Mouse (Mus musculus) neural tube, embryonic 14.5 days (tissue): ENCODE data around the gene Izumo1. TPM values are rescaled to one million over a fixed set of nuclear protein-coding genes. Genes with fewer than 3 reads are reported as not detected.

Source experiments
- ATAC-seq: fragments of 200-750 bp; cut with Nextera tagmentation; 2 replicates; pipeline ENCODE4 v1.8.0; 2017; ENCODE audit warnings: low read depth, mild to moderate bottlenecking, moderate TSS enrichment, moderate library complexity
- H3K27ac ChIP-seq: fragments of 300-500 bp; sonication (generic); 2 replicates; pipeline ENCODE4 v1.5.1; 2014; ENCODE audit warnings: low read depth, mild to moderate bottlenecking, control low read depth, low read length, moderate library complexity, mixed read lengths
- H3K27me3 ChIP-seq: fragments of 300-500 bp; sonication (generic); 2 replicates; pipeline ENCODE4 v1.6.1; 2014; ENCODE audit warnings: low read length; ENCODE audit not compliant: control insufficient read depth, insufficient read depth
- H3K36me3 ChIP-seq: fragments of 300-500 bp; sonication (generic); 2 replicates; pipeline ENCODE4 v1.6.1; 2014; ENCODE audit warnings: low read length, mixed read lengths; ENCODE audit not compliant: control insufficient read depth, insufficient read depth
- H3K4me1 ChIP-seq: fragments of 300-500 bp; sonication (generic); 2 replicates; pipeline ENCODE4 v1.6.1; 2014; ENCODE audit warnings: low read length; ENCODE audit not compliant: control insufficient read depth, insufficient read depth
- H3K4me2 ChIP-seq: fragments of 300-500 bp; sonication (generic); 2 replicates; pipeline ENCODE4 v1.6.1; 2014; ENCODE audit warnings: mild to moderate bottlenecking, low read depth, low read length, control low read depth
- H3K4me3 ChIP-seq: fragments of 300-500 bp; sonication (generic); 2 replicates; pipeline ENCODE4 v1.5.1; 2014; ENCODE audit warnings: low read depth, low read length, control low read depth, mixed read lengths
- H3K9ac ChIP-seq: fragments of 300-500 bp; sonication (generic); replicated peaks from 2 replicates; pipeline ENCODE4 v1.6.1; 2014; ENCODE audit warnings: low read depth, mild to moderate bottlenecking, control low read depth, low read length, mixed read lengths
- H3K9me3 ChIP-seq: fragments of 300-500 bp; sonication (generic); 2 replicates; pipeline ENCODE4 v1.6.1; 2016; ENCODE audit warnings: low read length; ENCODE audit not compliant: control insufficient read depth
- WGBS: fragments of 180-500 bp; shearing (Covaris S2); extraction: QIAGEN DNeasy Blood & Tissue Kit; methylation state at CpG from one replicate; pipeline ENCODE4 v1.1.7; 2014; 5-methylcytosine and 5-hydroxymethylcytosine counted together
- polyA plus RNA-seq: library from polyadenylated mRNA; unstranded; fragments of >200 nt; fragmentation: Nextera tagmentation; extraction: Ambion mirVana; gene quantifications from 2 replicates; pipeline ENCODE4 v1.2.1, GENCODE M21; 2014

Izumo1 gene
- polyA plus RNA-seq, 1 experiment from 2014 or later = not detected

GRCm38 (mm10) chr7:45638623-45639401 is 17.2 kb downstream of the Izumo1 start:
- WGBS = 21% methylated on average over 29 of the region's 29 CpGs
- ATAC-seq = peak; percentile 88
- no peak overlapping the region for H3K27ac ChIP-seq
- no peak overlapping the region for H3K9ac ChIP-seq
- H3K27me3 ChIP-seq = no peaks in the 10 kb centered on the region
- peak overlapping the region; percentile 19 for H3K4me3 ChIP-seq
- H3K9me3 ChIP-seq = no peaks in the 10 kb centered on the region; the same call in 1 of the 2 replicates
- H3K36me3 ChIP-seq = no peaks in the 10 kb centered on the region; the same call in 1 of the 2 replicates
- peaks cover 12% of the 10 kb centered on the region for H3K4me1 ChIP-seq
- H3K4me2 ChIP-seq = peak overlapping the region; percentile 50

- Histone ChIP-seq H3K9ac (no peak within 1 kb of the TSS), H3K4me1 (peaks cover 15% of the 10 kb centered on the region), H3K9me3 (no peaks in the 10 kb centered on the region; the same call in 1 of the 2 replicates), H3K27ac (no peak within 1 kb of the TSS), H3K36me3 (no peaks in the 10 kb centered on the region; the same call in 1 of the 2 replicates), H3K4me2 (no peak within 1 kb of the TSS), H3K4me3 (no peak within 1 kb of the TSS), H3K27me3 (no peaks in the 10 kb centered on the region)
- no peak for ATAC-seq
- 35% methylated on average over 18 of the region's 19 CpGs for whole genome bisulfite sequencing
Measured at GRCm38 (mm10) chr7:45639561-45640027, 18.0 kb downstream of the Izumo1 start, which contains the start of gene Mamstr. TSS of gene Mamstr (plus strand) at chr7:45639977.

- Histone ChIP-seq H3K4me2 (no peak overlapping the region), H3K4me3 (no peak overlapping the region), H3K27me3 (no peaks in the 10 kb centered on the region), H3K36me3 (no peaks in the 10 kb centered on the region; the same call in 1 of the 2 replicates), H3K4me1 (peaks cover 17% of the 10 kb centered on the region), H3K9ac (no peak overlapping the region), H3K9me3 (no peaks in the 10 kb centered on the region; the same call in 1 of the 2 replicates), H3K27ac (no peak overlapping the region)
- ATAC-seq = no peak
- 80% methylated on average over 19 of the region's 19 CpGs for WGBS
Measured at GRCm38 (mm10) chr7:45640191-45640957, 18.8 kb downstream of the Izumo1 start.

GRCm38 (mm10) chr7:45641391-45642040 is 19.9 kb downstream of the Izumo1 start:
- WGBS = 68% methylated on average over 14 of the region's 17 CpGs
- peaks cover 17% of the 10 kb centered on the region for H3K4me1 ChIP-seq

GRCm38 (mm10) chr7:45642083-45642482 is 20.5 kb downstream of the Izumo1 start:
- H3K27me3 ChIP-seq = no peaks in the 10 kb centered on the region
- H3K36me3 ChIP-seq = no peaks in the 10 kb centered on the region
- H3K4me3 ChIP-seq = no peak overlapping the region
- ATAC-seq = no peak
- H3K4me2 ChIP-seq = peak overlapping the region; percentile 71
- H3K4me1 ChIP-seq = peaks cover 17% of the 10 kb centered on the region
- whole genome bisulfite sequencing = 80% methylated on average over 5 of the region's 5 CpGs
- H3K9me3 ChIP-seq = no peaks in the 10 kb centered on the region
- no peak overlapping the region for H3K9ac ChIP-seq
- no peak overlapping the region for H3K27ac ChIP-seq

More at GRCm38 (mm10) chr7:45641391-45642040, 19.9 kb downstream of the Izumo1 start:
- Histone ChIP-seq H3K9ac (no peak overlapping the region), H3K4me2 (peak overlapping the region; percentile 71; the same call in 1 of the 2 replicates), H3K4me3 (no peak overlapping the region), H3K27ac (no peak overlapping the region), H3K27me3 (no peaks in the 10 kb centered on the region), H3K36me3 (no peaks in the 10 kb centered on the region; the same call in 1 of the 2 replicates), H3K9me3 (no peaks in the 10 kb centered on the region; the same call in 1 of the 2 replicates)
- ATAC-seq = no peak

GRCm38 (mm10) chr7:45642503-45643255 is 21.1 kb downstream of the Izumo1 start:
- Histone ChIP-seq H3K4me3 (peak overlapping the region; percentile 38), H3K9ac (peak overlapping the region; percentile 60), H3K36me3 (no peaks in the 10 kb centered on the region), H3K27me3 (no peaks in the 10 kb centered on the region), H3K4me1 (peaks cover 17% of the 10 kb centered on the region), H3K27ac (peak overlapping the region; percentile 85), H3K4me2 (peak overlapping the region; percentile 71), H3K9me3 (no peaks in the 10 kb centered on the region)
- WGBS = 38% methylated on average over 16 of the region's 16 CpGs
- no peak for ATAC-seq

- Histone ChIP-seq H3K4me1 (peaks cover 14% of the 10 kb centered on the region), H3K27ac (peak overlapping the region; percentile 85), H3K36me3 (no peaks in the 10 kb centered on the region), H3K4me3 (peak overlapping the region; percentile 38), H3K9me3 (no peaks in the 10 kb centered on the region), H3K9ac (peak overlapping the region; percentile 60), H3K4me2 (peak overlapping the region; percentile 71), H3K27me3 (no peaks in the 10 kb centered on the region)
- 1% methylated on average over 28 of the region's 28 CpGs for WGBS
- ATAC-seq = peak; percentile 92
Measured at GRCm38 (mm10) chr7:45643441-45644178, 22.0 kb downstream of the Izumo1 start.
